ENCODE assay signal across 28 mouse cellular contexts in genomic region chr5:105301963-105302362, GRCm38 (mm10). TPM values are rescaled to one million over a fixed set of nuclear protein-coding genes. Genes with fewer than 3 reads are reported as not detected.
A peak's percentile ranks its signal among the peaks of the same experiment; 100 is the strongest.
DNase-seq lines count a peak whose midpoint lies in the region; ATAC-seq lines count a peak whose summit lies in the region.
"Had no signal": no experiment of that assay in that cellular context is flagged by ENCODE, and none has a peak within 500 bp of the region (broad histone marks: within the 10 kb centered on the region; RNA-seq: fewer than 3 reads in every experiment).

No protein-coding gene starts in this region.

- H3K4me1 ChIP-seq in heart, embryonic 12.5 days (replicated peaks): peaks cover 31% of the 10 kb centered on the region
- H3K4me1 ChIP-seq in kidney, embryonic 14.5 days (ENCODE audit: control insufficient read depth, insufficient read depth, low read length): no peaks in the 10 kb centered on the region
- H3K4me1 ChIP-seq: hindbrain, embryonic 10.5 days; intestine, embryonic 15.5 days; liver, embryonic 12.5 days had no signal

- no peak for ATAC-seq in heart, embryonic 12.5 days (ENCODE audit: insufficient number of reproducible peaks, low FRiP score)
- ATAC-seq in kidney, embryonic 14.5 days (ENCODE audit: low FRiP score, low TSS enrichment): no peak
- ATAC-seq: forebrain, embryonic 16.5 days; hindbrain, embryonic 16.5 days; liver, embryonic 12.5 days had no signal

- intact Hi-C loops in heart, postnatal 14 days (cut with DNase I): no loop called here

- no peaks in the 10 kb centered on the region for H3K27me3 ChIP-seq in heart, embryonic 12.5 days (replicated peaks)
- H3K27me3 ChIP-seq in kidney, embryonic 14.5 days (ENCODE audit: control insufficient read depth, insufficient read depth, low read length): no peaks in the 10 kb centered on the region
- H3K27me3 ChIP-seq: intestine, embryonic 15.5 days; liver, embryonic 12.5 days had no signal

- WGBS in heart, embryonic 12.5 days: 80% methylated on average over 4 of the region's 4 CpGs
- WGBS in kidney, embryonic 14.5 days: 82% methylated on average over 4 of the region's 4 CpGs

- no peak overlapping the region for H3K4me3 ChIP-seq in heart, embryonic 12.5 days
- H3K4me3 ChIP-seq in kidney, embryonic 14.5 days (ENCODE audit: low read length): no peak overlapping the region
- H3K4me3 ChIP-seq: forebrain, embryonic 10.5 days; hindbrain, embryonic 10.5 days; intestine, embryonic 15.5 days; liver, embryonic 12.5 days had no signal

- H3K9me3 ChIP-seq in heart, embryonic 12.5 days (replicated peaks): no peaks in the 10 kb centered on the region
- H3K9me3 ChIP-seq in kidney, embryonic 14.5 days (ENCODE audit: control insufficient read depth, low read length): no peaks in the 10 kb centered on the region
- H3K9me3 ChIP-seq: forebrain, embryonic 10.5 days; hindbrain, embryonic 10.5 days; intestine, embryonic 15.5 days; liver, embryonic 12.5 days had no signal

- H3K9ac ChIP-seq in heart, embryonic 12.5 days: no peak overlapping the region
- no peak overlapping the region for H3K9ac ChIP-seq in kidney, embryonic 14.5 days (ENCODE audit: low read depth, low read length)
- H3K9ac ChIP-seq: intestine, embryonic 15.5 days; liver, embryonic 12.5 days had no signal

- H3K27ac ChIP-seq in heart, embryonic 12.5 days (ENCODE audit: poor library complexity, severe bottlenecking): peak overlapping the region; percentile 82
- no peak overlapping the region for H3K27ac ChIP-seq in kidney, embryonic 14.5 days (ENCODE audit: low read depth, low read length)
- H3K27ac ChIP-seq: forebrain, embryonic 10.5 days; hindbrain, embryonic 10.5 days; intestine, embryonic 15.5 days; liver, embryonic 12.5 days had no signal

- no peak for DNase-seq in heart, postnatal 14 days
- DNase-seq in kidney, adult 11 months: peak; percentile 30
- peak; percentile 78 for DNase-seq in kidney, adult 9 months
- DNase-seq in kidney, postnatal 25 days: peak; percentile 13 to 51
- DNase-seq in adrenal gland, adult 2 months: no peak
- DNase-seq: adrenal gland, adult 8-10 months; B cell, adult 2 months; cerebellum, adult 11-12 months; cerebellum, postnatal 14 days; gastrocnemius, postnatal 25 days; lung, adult 18-20 months; lung, postnatal 10 days; thymus, postnatal 14 days had no signal

- H3K4me2 ChIP-seq in heart, embryonic 12.5 days: no peak overlapping the region
- H3K4me2 ChIP-seq in kidney, embryonic 14.5 days (replicated peaks; ENCODE audit: low read depth, low read length): no peak overlapping the region
- H3K4me2 ChIP-seq: intestine, embryonic 15.5 days; liver, embryonic 12.5 days; midbrain, embryonic 11.5 days had no signal

- no peaks in the 10 kb centered on the region for H3K36me3 ChIP-seq in heart, embryonic 12.5 days
- H3K36me3 ChIP-seq in kidney, embryonic 14.5 days (ENCODE audit: control insufficient read depth, insufficient read depth, low read length): no peaks in the 10 kb centered on the region
- H3K36me3 ChIP-seq: forebrain, embryonic 10.5 days; hindbrain, embryonic 10.5 days; intestine, embryonic 15.5 days; liver, embryonic 12.5 days had no signal

RNA-seq across cellular contexts. Expression of gene Gbp6, which starts 8.5 kb away (rescaled TPM):
- 2.0 and 2.8 TPM in 2 replicates for polyA plus RNA-seq in heart, embryonic 12.5 days (2016; fragmentation: Nextera tagmentation; extraction: Ambion mirVana)
- 1 to 10 TPM; 2.1 to 2.6 TPM for total RNA-seq in heart, postnatal 14 days (2021)
- polyA plus RNA-seq in kidney, embryonic 14.5 days (2014; fragmentation: Nextera tagmentation; extraction: Ambion mirVana): 0.26 and 0.27 TPM in 2 replicates
- 10 to 100 TPM; 15.0 to 19.5 TPM for total RNA-seq in adrenal gland, adult 2 months (2021)
- 1.4 and 1.5 TPM in 2 replicates for polyA plus RNA-seq in adrenal gland, adult 2 months (2012; rRNA removed)

RNA-seq across cellular contexts. Expression of gene Gm43302, which starts 8.5 kb away (rescaled TPM):
- polyA plus RNA-seq in heart, embryonic 12.5 days (2016; fragmentation: Nextera tagmentation; extraction: Ambion mirVana): not detected in 2 replicates
- total RNA-seq in heart, postnatal 14 days (2021): under 1 TPM; 0.07 to 0.12 TPM
- not detected in 2 replicates for polyA plus RNA-seq in kidney, embryonic 14.5 days (2014; fragmentation: Nextera tagmentation; extraction: Ambion mirVana)
- under 1 TPM in 1 of 2 experiments, not detected in 1; 0.07 TPM for total RNA-seq in adrenal gland, adult 2 months (2021)
- polyA plus RNA-seq in adrenal gland, adult 2 months (2012; rRNA removed): 1.6 and 2.3 TPM in 2 replicates
- total RNA-seq: left cerebral cortex, postnatal 10 days; MEL had no signal
- polyA plus RNA-seq: embryonic facial prominence, embryonic 11.5 days; forebrain, embryonic 10.5 days; hindbrain, embryonic 10.5 days; hindbrain, embryonic 16.5 days; limb, embryonic 11.5 days; liver, embryonic 12.5 days; midbrain, embryonic 11.5 days; midbrain, postnatal 0 days; neural tube, embryonic 14.5 days had no signal

Comparison
In these comparisons a context has a peak if more than half of its experiments do, and no peak if none do; other contexts are left out.
1. DNase-seq: peak in kidney, adult 11 months (single experiment), kidney, adult 9 months (single experiment) and kidney, postnatal 25 days (2 of 2); none in heart, postnatal 14 days (0 of 2) and adrenal gland, adult 2 months (single experiment).